Mouse (Mus musculus): ENCODE measurements around the gene Ppa1.
A peak's percentile ranks its signal among the peaks of the same experiment; 100 is the strongest.
"Not testable (repeated sequence)": the region's sequence is repeated elsewhere in the genome, so short reads cannot be mapped to it uniquely, and the experiment has no call there.

Ppa1 gene

DNA sequence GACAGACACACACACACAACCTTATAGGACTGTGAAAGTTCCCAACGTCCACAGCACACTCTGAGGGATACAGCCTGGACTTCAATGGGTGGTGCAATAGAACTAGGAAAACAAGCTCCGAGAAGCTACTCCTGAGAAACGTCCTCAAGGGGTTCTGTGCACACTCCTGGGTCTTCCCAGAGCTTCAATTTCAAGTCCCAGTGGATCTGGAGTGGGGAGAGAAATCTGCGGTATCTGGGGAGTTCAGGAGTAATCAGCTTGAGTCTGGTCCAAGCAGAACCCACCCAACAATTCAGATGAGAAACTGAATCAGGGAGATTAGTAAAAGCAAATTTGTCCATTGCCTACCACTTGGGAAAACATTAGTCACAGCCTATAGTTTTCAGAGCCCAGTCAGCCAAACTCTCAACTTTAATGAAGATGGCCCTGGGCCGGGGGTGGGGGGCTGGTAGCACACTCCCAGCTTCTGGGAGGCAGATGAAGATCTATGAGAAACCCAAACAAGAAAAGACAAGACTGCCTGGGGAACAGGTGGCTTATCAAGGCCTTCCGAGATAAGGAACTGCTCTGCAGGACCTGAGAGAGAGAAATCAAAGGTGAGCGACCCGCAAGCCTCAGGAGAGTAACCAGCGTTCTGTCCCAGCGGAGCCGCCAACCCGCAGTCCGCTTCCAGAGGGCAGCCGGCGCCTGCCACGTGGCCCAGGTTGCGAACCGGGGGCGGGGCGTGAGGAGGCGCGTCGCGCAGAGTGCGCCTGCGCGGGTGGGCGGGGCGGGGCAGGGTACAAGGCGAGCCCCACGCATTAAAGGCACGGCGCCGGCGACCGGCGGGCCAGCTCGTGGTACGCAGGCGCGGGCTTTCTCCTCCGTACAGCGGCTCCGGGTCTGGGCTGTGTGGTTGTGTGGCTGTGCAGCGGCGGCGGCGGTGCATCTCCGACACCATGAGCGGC, at the start of gene Ppa1:
Gene Ppa1 (plus strand): TSS at position 763 of the 947 bp plus-strand sequence.
- DNase-seq (ENCODE audit: low read depth, low spot score) = peak; percentile 58

DNA sequence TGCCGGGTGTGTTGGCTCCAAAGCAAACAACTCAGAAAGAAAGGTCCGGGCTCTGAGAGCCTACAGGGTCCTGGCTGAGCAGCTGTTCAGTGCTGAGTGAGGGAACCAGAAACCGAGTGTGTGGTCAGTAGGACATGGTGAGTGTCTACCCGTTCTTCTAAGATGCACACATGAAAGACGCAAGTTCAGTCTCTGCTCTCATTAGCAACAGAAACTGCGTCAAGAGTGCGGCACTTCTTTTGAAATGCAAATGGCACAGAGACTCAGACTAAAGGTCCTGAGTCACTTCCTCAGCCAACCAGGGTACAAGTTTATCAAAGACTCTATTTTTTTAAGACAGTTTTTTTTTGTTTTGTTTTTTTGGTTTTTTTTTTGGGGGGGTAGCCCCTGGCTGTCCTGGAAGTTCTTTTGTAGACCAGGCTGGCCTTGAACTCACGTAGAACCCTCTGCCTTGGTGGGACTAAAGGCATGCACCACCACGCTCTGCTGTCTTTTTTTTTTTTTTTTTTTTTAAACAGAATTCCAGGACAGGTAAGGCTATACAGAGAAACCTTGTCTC, 48.7 kb upstream of the Ppa1 start:
- DNase-seq (ENCODE audit: low read depth, low spot score) = no peak

DNA sequence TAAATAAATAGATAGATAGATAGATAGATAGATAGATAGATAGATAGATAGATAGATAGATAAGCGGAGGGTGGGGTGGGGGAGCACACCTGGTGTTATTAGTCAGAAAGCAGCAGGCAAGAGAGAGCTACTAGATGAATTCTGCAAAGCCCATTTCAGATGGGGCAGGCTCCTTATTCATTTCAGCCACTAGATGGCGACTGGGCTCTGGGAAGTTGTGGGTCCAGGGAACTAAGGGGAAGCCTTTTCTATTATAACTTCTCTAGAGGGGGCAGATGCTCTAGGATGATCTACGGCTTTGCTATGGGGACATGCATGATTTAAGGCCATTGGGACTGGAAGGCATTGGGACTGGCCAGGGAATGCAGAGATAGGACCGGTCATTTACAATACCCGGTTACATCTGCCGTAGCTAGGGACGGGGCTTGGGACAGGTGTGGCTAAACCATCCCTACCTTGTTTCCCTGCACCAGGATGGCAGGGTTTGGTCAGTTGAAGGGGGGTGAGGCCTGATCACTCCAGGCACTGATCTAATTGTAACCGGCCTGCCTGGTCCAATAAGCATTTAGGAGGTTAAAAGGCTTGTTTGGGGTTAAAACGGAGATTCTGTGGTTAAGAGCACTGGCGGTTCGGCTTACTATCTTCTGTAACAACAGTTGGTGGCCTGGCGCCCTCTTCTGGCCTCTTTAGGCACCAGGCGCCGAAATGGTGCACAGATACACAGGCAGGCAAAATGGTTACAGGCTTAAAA, 45.9 kb upstream of the Ppa1 start:
- DNase-seq (ENCODE audit: low read depth, low spot score) = no peak

DNA sequence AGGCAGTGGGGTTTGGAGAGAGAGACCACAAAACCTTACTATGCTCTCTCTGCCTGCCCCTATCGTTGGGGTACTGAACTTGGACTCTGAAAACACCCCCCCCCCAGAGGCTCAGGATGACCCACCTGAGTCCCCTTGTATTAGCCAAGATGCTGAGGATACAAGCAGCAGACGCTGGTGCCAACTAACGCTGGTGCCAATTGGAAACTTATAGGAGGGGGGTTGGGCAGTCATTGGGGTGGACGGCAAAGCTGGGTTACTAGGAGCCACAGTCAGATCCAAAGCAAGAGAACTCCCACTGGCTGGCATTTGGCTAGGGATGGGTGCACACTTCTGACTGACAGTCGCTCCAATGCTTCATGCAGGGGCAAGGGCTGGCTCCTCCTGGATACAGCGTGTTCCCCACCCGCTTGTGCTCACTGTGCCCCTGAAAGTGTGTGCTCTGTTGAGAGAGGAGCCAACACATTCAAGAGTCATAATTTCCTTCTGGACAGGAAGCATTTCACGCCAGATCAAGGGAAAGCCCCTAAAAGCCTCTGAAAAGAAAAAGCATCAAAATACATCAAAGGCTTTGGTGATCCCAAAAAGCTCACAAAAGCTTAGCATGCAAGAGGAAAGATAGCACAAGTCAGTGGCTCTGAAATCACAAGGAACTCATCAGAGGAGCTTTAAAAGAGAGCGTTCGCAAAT, 43.8 kb upstream of the Ppa1 start:
- no peak for DNase-seq (ENCODE audit: low read depth, low spot score)

DNA sequence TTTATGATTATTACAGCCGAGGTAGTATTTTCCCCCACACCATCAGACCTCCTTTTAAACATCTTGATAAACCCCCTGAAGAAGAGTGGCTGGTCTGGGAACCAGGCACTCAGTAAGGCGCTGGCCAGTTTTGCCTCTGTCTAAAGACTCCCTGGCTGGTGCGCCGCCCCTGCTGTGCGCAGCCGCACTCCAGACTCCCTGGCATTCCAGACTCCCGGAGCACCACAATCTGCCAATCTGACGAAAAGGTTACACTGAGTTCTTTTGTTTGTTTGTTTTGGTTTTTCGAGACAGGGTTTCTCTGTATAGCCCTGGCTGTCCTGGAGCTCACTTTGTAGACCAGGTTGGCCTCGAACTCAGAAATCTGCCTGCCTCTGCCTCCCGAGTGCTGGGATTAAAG, 43.0 kb upstream of the Ppa1 start:
- not testable (repeated sequence) for DNase-seq (ENCODE audit: low read depth, low spot score)

DNA sequence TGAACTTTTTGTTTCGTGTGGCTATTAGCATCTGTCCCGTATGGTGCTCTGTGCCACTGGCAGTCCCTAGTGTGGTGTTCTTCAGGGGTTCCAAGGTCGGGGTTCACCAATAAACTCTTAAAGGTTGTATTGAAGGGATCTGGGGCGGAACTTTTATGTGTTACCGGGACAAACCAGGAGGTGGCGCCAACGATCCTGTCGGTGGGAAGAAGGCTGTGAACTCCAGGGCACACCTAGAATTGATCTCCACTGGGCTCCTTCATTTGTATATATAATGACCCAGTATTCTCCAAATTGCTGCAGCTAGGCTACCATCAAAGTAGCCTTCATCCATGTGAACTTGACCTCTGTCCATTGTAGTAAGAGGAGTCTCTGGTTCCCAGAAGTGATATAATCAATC, 42.5 kb upstream of the Ppa1 start:
- DNase-seq (ENCODE audit: low read depth, low spot score) = no peak

DNA sequence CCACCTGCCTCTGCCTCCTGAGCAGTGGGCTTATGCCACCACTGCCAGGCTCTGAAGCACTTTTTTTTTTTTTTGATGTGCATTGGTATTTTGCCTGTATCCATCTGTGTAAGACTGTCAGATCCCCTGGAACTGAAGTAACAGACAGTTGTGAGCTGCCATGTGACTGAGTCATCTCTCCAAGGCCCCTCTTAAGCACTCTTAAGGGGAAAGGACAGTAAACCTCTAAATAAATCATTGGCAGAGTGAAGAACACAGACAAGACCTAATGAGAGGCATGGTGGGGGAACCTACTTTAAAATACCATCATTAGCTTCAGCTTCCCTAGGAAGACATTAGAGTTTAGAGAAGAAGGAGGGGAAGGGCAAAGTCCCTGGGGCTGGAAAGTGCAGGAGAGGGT, 40.1 kb upstream of the Ppa1 start:
- no peak for DNase-seq (ENCODE audit: low read depth, low spot score)

DNA sequence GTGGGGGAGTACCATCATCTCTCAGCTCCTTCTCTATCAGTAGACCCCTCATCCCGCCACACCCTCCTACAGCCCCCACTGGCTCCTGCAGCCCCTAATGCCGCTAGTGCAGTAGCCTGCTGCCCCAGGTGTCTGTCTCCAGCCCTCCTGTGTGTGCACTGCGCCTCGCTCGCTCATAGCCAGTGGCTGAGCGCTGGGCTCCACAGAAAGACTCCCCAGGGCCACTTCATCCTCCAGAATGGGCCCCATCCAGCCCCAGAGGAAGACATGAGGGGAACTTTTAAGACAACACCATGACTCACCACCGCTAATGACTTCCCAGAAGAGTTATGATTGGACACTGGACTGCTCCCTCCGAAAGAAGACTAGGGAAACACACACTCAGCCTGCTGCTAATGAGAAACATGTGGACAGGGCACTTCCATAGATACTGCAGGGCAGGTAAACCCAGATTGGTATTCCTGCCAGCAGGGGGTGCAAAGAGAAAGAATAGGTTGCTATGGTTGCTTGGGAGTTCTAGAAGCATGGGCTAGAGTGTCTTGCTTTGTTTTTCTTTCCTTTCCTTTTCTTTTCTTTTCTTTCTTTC, 37.6 kb upstream of the Ppa1 start:
- no peak for DNase-seq (ENCODE audit: low read depth, low spot score)

DNA sequence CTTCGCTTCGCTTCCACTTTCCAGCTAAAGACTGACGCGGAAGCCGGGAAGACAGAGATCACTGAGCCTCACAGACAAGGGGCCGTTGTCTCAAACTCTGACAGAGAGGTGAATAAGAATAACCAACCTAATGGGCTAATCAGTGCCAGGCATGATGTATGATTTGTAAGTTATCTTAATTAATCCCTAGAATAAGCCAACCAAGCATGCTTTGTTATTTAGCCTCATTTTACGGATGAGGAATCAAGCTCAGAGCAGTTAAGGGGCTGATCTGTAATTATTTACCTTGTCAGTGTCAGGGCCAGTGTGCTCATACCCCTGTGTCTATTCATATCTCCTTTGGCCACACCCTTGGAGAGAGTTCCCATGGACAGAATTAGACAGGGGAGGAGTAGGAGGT, 34.0 kb upstream of the Ppa1 start:
- no peak for DNase-seq (ENCODE audit: low read depth, low spot score)

DNA sequence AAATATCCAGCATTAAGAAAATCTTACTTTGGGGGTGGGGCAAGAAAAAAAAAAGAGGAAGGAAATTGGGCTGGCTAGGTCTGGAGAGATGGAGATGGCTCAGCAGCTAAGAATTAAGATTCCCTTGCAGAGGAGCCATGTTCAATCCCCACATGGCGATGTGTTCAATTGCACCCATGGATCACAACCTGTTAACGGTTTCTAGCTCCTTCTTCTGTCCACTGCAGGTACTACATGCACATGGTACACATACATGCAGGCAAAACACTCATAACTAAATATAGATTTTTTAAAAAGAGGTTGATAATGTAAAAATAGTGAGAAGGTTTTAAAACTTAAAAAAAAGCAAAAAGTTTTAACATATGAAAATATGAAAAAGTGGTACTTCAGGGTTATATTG, 29.8 kb upstream of the Ppa1 start:
- DNase-seq (ENCODE audit: low read depth, low spot score) = no peak

DNA sequence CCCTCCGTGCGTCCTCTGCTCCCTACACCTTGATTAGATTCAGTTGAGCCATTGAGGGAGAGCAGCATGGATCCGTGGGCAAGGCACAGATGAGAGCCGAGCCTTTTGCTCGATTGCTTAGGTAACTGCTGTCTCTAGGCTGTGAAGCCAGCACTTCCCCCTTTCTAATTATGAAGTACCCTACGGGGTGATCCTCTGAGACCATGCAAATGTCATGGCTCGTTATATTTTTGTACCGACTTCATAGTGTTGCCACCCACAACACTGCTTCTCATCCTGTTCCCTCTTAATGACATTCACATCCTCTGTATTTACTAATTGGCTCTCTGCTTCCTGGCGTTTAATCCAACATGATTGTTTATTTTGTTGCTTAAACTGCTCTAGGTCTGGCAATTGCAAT, 26.7 kb upstream of the Ppa1 start:
- no peak for DNase-seq (ENCODE audit: low read depth, low spot score)

DNA sequence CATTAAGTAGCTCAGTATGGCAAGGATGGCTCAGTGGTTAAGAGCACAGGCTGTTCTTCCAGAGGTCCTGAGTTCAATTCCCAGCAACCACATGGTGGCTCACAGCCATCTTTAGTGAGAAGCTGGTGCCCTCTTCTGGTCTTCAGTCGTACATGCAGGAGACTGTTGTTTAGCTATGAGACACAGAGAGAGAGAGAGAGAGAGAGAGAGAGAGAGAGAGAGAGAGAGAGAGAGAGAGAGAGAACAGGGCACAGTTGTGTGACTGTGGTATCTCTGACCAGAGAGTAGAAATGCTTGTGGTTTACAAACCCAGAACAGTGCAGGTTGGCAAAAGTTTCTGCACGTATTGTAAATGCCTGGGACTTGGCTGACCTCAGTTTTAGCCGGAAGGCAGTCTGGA, 24.5 kb upstream of the Ppa1 start:
- DNase-seq (ENCODE audit: low read depth, low spot score) = not testable (repeated sequence)

DNA sequence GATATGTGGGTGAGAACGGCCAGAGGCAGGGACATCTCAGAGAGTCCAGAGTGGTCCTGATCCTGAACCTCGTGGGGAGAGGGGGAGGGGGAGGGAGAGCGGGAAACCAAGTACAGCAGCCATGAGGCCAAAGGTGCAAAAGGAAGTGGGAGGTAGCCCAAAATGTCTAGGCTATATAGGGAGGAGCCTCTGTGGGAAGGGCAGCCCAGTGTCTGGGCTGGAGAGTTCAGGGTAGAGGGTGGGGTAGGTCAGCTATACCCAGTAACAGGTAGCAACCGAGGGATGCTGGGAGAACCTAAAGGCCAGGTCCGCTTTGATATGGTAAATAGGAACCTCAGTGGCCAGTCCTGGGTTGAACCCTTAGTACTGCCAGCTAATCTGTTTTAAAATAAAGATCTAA, 23.6 kb upstream of the Ppa1 start:
- DNase-seq (ENCODE audit: low read depth, low spot score) = no peak

DNA sequence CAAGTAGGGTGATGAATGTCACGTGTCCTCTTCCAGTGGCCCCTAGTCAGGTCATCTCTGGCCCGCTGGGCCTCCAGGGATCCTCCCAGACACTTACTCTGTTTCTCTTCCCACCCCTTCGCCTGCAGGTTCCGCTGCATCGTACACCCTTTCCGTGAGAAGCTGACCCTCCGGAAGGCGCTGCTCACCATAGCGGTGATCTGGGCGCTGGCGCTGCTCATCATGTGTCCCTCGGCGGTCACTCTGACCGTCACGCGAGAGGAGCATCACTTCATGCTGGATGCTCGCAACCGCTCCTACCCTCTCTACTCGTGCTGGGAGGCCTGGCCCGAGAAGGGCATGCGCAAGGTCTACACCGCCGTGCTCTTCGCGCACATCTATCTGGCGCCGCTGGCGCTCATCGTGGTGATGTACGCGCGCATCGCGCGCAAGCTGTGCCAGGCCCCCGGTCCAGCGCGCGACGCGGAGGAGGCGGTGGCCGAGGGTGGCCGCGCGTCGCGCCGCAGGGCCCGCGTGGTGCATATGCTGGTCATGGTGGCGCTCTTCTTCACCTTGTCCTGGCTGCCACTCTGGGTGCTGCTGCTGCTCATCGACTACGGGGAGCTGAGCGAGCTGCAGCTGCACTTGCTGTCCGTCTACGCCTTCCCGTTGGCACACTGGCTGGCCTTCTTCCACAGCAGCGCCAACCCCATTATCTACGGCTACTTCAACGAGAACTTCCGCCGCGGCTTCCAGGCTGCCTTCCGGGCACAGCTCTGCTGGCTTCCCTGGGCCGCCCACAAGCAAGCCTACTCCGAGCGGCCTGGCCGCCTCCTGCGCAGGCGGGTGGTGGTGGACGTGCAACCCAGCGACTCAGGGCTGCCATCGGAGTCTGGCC, 22.7 kb upstream of the Ppa1 start:
- DNase-seq (ENCODE audit: low read depth, low spot score) = no peak

DNA sequence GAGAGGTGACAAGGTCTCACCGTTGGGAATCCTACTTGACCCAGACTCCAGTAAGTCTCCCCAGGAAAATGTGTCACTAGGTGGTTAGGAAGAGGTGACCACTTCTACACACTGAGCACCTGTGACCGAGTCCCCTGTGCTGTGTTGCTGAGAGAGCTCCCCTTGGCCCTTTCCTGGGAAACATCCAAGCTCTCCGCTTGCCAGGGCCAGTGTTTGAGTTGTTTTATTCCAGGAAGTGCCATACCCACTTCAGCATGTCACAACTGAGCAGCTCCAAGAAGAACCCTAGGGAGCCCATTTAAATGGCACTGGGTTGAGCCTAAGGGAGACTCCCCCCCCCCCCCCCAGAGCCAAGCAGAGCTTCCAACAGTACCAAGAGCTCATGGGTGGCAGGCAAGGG, 21.8 kb upstream of the Ppa1 start:
- no peak for DNase-seq (ENCODE audit: low read depth, low spot score)

DNA sequence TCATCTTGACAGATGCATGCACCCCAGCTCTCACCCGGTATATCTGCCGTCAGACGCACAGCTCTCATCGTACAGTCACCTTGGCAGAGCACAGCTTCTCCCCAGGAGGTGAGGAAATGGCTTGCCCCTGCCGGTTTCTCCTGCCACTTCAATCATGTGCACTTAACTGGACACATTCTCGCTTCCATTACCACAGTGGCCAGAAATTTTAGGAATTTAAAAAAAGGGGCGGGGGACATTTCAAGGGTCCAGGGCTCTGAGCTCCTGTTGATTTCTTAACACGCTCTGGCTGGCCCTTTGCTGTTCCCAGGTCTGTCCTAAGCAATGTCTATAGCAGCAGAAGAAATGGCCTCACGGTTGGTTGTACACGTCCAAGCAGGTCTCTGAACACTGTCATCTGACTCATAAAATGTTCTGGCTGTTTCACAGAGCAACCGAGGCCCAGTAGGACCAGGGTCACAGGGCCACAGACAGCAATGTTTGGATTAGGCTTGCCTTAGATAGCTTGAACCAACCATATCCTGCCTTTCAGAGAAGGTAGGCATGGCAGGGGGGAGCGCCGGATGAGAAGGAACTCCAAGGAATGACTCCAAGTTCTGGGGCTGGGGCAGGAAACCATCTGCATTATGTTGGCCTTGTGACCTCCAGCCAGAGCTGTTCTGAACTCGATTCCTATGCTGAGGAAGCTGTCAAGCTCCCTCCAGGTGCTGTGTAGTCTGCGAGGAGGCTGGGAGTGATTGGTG, 21.0 kb upstream of the Ppa1 start:
- no peak for DNase-seq (ENCODE audit: low read depth, low spot score)

DNA sequence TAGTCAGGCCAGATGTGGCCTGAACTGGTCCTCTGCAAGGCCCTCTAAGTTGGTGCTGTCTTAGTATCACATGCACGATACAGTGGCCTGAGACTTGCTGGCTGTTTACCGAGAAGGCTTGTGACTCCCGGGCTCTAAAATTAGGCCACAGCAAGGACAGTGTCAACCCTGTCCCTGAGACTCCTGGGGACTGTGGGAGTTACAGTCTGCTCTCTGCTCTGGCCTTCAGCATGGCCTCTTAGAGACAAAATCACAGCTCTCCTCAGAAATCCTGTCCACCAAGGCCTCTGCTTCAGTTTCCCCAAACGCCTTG, 20.5 kb upstream of the Ppa1 start:
- no peak for DNase-seq (ENCODE audit: low read depth, low spot score)

DNA sequence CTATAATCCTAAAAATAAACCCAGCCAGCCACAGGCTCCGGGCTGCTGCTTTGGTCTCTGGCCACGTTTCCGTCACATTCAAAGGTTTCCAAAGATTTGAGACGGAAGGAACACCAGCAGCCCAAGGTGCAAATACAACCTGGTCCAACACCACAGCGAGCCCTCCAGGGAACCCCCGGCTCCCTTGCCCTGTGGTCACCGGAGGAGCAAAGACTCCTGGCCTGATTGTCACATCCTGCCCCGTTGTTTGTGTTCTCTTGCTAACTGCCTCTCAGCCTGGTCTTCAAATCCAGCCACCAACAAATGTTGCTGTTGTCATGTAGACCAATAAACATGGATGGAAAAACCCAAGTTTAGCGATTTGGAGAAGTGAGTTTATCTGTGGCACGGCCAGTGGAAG, 15.9 kb upstream of the Ppa1 start:
- DNase-seq (ENCODE audit: low read depth, low spot score) = no peak

DNA sequence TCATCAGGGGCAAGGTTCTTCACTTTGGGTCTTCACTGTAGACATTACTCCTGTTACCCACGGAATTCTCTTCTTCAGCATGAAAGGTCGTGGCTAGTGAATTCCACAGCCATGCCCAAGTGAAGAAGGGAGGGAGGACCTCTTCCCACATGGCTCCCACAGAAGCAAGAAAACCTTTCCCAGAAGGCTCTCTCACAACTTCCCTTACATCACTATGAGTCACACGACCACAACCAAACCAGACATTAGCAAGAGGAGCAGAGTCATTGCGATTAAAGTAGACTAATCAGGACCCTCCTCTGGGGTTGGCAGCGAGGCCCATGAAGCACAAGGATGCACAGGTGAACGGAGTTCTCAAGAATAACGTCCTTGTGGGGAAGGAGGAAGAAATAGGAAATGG, 11.3 kb upstream of the Ppa1 start:
- no peak for DNase-seq (ENCODE audit: low read depth, low spot score)

DNA sequence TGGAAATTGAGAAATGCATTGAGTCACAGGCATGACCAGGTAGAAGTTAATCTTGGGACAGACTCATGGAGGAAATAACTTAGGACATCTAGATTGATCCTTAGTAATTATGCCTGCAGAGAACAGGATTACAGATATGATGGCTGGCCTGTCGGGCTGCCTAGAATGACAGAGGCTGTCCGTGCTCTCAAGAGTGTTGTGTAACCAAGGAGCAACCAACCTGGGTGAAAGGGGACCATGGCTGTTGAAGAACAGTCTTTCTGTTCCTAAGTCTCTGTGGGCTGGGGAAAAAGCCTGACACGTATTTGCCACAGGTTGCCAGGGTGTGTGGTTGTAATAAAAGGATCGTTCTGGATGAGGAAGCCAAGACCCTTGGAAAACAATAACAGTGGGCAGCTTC, 8.0 kb upstream of the Ppa1 start:
- DNase-seq (ENCODE audit: low read depth, low spot score) = no peak
